Mouse (Mus musculus): ENCODE measurements around the gene Tox3. TPM values are rescaled to one million over a fixed set of nuclear protein-coding genes. Genes with fewer than 3 reads are reported as not detected.

Gene Tox3
- polyA plus RNA-seq, 1 experiment from 2014 or later, result 17.1 TPM

- Histone ChIP-seq H3K4me2 (ENCODE audit: low read depth, low read length) (no peak overlapping the region), H3K4me1 (ENCODE audit: control insufficient read depth, insufficient read depth, low read length) (no peaks in the 10 kb centered on the region), H3K27me3 (ENCODE audit: control insufficient read depth, insufficient read depth, low read length) (no peaks in the 10 kb centered on the region), H3K9ac (replicated peaks; ENCODE audit: low read length) (no peak overlapping the region), H3K9me3 (replicated peaks; ENCODE audit: control insufficient read depth, low read length) (no peaks in the 10 kb centered on the region), H3K36me3 (replicated peaks; ENCODE audit: control insufficient read depth, insufficient read depth, low read depth, low read length) (no peaks in the 10 kb centered on the region), H3K4me3 (ENCODE audit: low read depth, low read length) (no peak overlapping the region), H3K27ac (replicated peaks; ENCODE audit: low read depth, low read length) (no peak overlapping the region)
- DNase-seq (ENCODE audit: low spot score), result no peak
- no peak for ATAC-seq (replicated peaks; ENCODE audit: insufficient number of reproducible peaks, low FRiP score, low TSS enrichment, low read depth)
- WGBS, result 68% methylated on average over 7 of the region's 7 CpGs
These were observed 75.0 kb downstream of the Tox3 start for GRCm38 (mm10) chr8:90273182-90273581.

- H3K27ac ChIP-seq (replicated peaks; ENCODE audit: low read depth, low read length), result no peak overlapping the region
- H3K4me1 ChIP-seq (ENCODE audit: control insufficient read depth, insufficient read depth, low read length), result no peaks in the 10 kb centered on the region
- no peak for DNase-seq (ENCODE audit: low spot score)
- ATAC-seq (replicated peaks; ENCODE audit: insufficient number of reproducible peaks, low FRiP score, low TSS enrichment, low read depth), result no peak
- no peak overlapping the region for H3K9ac ChIP-seq (replicated peaks; ENCODE audit: low read length)
- 89% methylated on average over 10 of the region's 10 CpGs for WGBS
- no peak overlapping the region for H3K4me2 ChIP-seq (ENCODE audit: low read depth, low read length)
- no peaks in the 10 kb centered on the region for H3K27me3 ChIP-seq (ENCODE audit: control insufficient read depth, insufficient read depth, low read length)
- no peaks in the 10 kb centered on the region for H3K36me3 ChIP-seq (replicated peaks; ENCODE audit: control insufficient read depth, insufficient read depth, low read depth, low read length)
- H3K4me3 ChIP-seq (ENCODE audit: low read depth, low read length), result no peak overlapping the region
- no peaks in the 10 kb centered on the region for H3K9me3 ChIP-seq (replicated peaks; ENCODE audit: control insufficient read depth, low read length)
These were observed 76.2 kb downstream of the Tox3 start for GRCm38 (mm10) chr8:90271920-90272319.

GRCm38 (mm10) chr8:90267698-90268256 is 80.4 kb downstream of the Tox3 start:
- no peaks in the 10 kb centered on the region for H3K36me3 ChIP-seq (replicated peaks; ENCODE audit: control insufficient read depth, insufficient read depth, low read depth, low read length)
- H3K27me3 ChIP-seq (ENCODE audit: control insufficient read depth, insufficient read depth, low read length), result no peaks in the 10 kb centered on the region
- ATAC-seq (replicated peaks; ENCODE audit: insufficient number of reproducible peaks, low FRiP score, low TSS enrichment, low read depth), result no peak
- H3K4me1 ChIP-seq (ENCODE audit: control insufficient read depth, insufficient read depth, low read length), result no peaks in the 10 kb centered on the region
- H3K9ac ChIP-seq (replicated peaks; ENCODE audit: low read length), result no peak overlapping the region
- H3K4me3 ChIP-seq (ENCODE audit: low read depth, low read length), result no peak overlapping the region
- H3K27ac ChIP-seq (replicated peaks; ENCODE audit: low read depth, low read length), result no peak overlapping the region
- H3K4me2 ChIP-seq (ENCODE audit: low read depth, low read length), result no peak overlapping the region
- no peak for DNase-seq (ENCODE audit: low spot score)
- 66% methylated on average over 12 of the region's 12 CpGs for WGBS
- no peaks in the 10 kb centered on the region for H3K9me3 ChIP-seq (replicated peaks; ENCODE audit: control insufficient read depth, low read length)

- H3K27ac ChIP-seq (replicated peaks; ENCODE audit: low read depth, low read length), result no peak overlapping the region
- DNase-seq (ENCODE audit: low spot score), result no peak
- no peaks in the 10 kb centered on the region for H3K36me3 ChIP-seq (replicated peaks; ENCODE audit: control insufficient read depth, insufficient read depth, low read depth, low read length)
- no peak overlapping the region for H3K4me2 ChIP-seq (ENCODE audit: low read depth, low read length)
- H3K4me1 ChIP-seq (ENCODE audit: control insufficient read depth, insufficient read depth, low read length), result no peaks in the 10 kb centered on the region
- 85% methylated on average over 3 of the region's 3 CpGs for WGBS
- H3K27me3 ChIP-seq (ENCODE audit: control insufficient read depth, insufficient read depth, low read length), result no peaks in the 10 kb centered on the region
- H3K4me3 ChIP-seq (ENCODE audit: low read depth, low read length), result no peak overlapping the region
- H3K9ac ChIP-seq (replicated peaks; ENCODE audit: low read length), result no peak overlapping the region
- no peaks in the 10 kb centered on the region for H3K9me3 ChIP-seq (replicated peaks; ENCODE audit: control insufficient read depth, low read length)
- no peak for ATAC-seq (replicated peaks; ENCODE audit: insufficient number of reproducible peaks, low FRiP score, low TSS enrichment, low read depth)
These were observed 81.2 kb downstream of the Tox3 start for GRCm38 (mm10) chr8:90266986-90267385.

GRCm38 (mm10) chr8:90266239-90266638 is 81.9 kb downstream of the Tox3 start:
- Histone ChIP-seq H3K27me3 (ENCODE audit: control insufficient read depth, insufficient read depth, low read length) (no peaks in the 10 kb centered on the region), H3K36me3 (replicated peaks; ENCODE audit: control insufficient read depth, insufficient read depth, low read depth, low read length) (no peaks in the 10 kb centered on the region), H3K4me3 (ENCODE audit: low read depth, low read length) (no peak overlapping the region), H3K9ac (replicated peaks; ENCODE audit: low read length) (no peak overlapping the region), H3K4me2 (ENCODE audit: low read depth, low read length) (no peak overlapping the region), H3K27ac (replicated peaks; ENCODE audit: low read depth, low read length) (no peak overlapping the region), H3K9me3 (replicated peaks; ENCODE audit: control insufficient read depth, low read length) (no peaks in the 10 kb centered on the region), H3K4me1 (ENCODE audit: control insufficient read depth, insufficient read depth, low read length) (no peaks in the 10 kb centered on the region)
- no peak for ATAC-seq (replicated peaks; ENCODE audit: insufficient number of reproducible peaks, low FRiP score, low TSS enrichment, low read depth)
- DNase-seq (ENCODE audit: low spot score), result no peak
- WGBS, result 84% methylated on average over 8 of the region's 8 CpGs

GRCm38 (mm10) chr8:90254158-90254867 is 93.8 kb downstream of the Tox3 start:
- Histone ChIP-seq H3K4me2 (ENCODE audit: low read depth, low read length) (no peak overlapping the region), H3K36me3 (replicated peaks; ENCODE audit: control insufficient read depth, insufficient read depth, low read depth, low read length) (no peaks in the 10 kb centered on the region; the same call in 1 of the 2 replicates), H3K9me3 (replicated peaks; ENCODE audit: control insufficient read depth, low read length) (no peaks in the 10 kb centered on the region), H3K9ac (replicated peaks; ENCODE audit: low read length) (no peak overlapping the region), H3K4me3 (ENCODE audit: low read depth, low read length) (no peak overlapping the region), H3K27ac (replicated peaks; ENCODE audit: low read depth, low read length) (no peak overlapping the region), H3K27me3 (ENCODE audit: control insufficient read depth, insufficient read depth, low read length) (no peaks in the 10 kb centered on the region), H3K4me1 (ENCODE audit: control insufficient read depth, insufficient read depth, low read length) (no peaks in the 10 kb centered on the region)
- ATAC-seq (replicated peaks; ENCODE audit: insufficient number of reproducible peaks, low FRiP score, low TSS enrichment, low read depth) (no peak), DNase-seq (ENCODE audit: low spot score) (peak; percentile 23)
- WGBS, result 69% methylated on average over 11 of the region's 11 CpGs

GRCm38 (mm10) chr8:90246357-90246756 is 101.8 kb downstream of the Tox3 start:
- Histone ChIP-seq H3K36me3 (replicated peaks; ENCODE audit: control insufficient read depth, insufficient read depth, low read depth, low read length) (no peaks in the 10 kb centered on the region), H3K4me2 (ENCODE audit: low read depth, low read length) (no peak overlapping the region), H3K9me3 (replicated peaks; ENCODE audit: control insufficient read depth, low read length) (no peaks in the 10 kb centered on the region), H3K9ac (replicated peaks; ENCODE audit: low read length) (no peak overlapping the region), H3K27ac (replicated peaks; ENCODE audit: low read depth, low read length) (no peak overlapping the region), H3K27me3 (ENCODE audit: control insufficient read depth, insufficient read depth, low read length) (no peaks in the 10 kb centered on the region), H3K4me1 (ENCODE audit: control insufficient read depth, insufficient read depth, low read length) (no peaks in the 10 kb centered on the region), H3K4me3 (ENCODE audit: low read depth, low read length) (no peak overlapping the region)
- ATAC-seq (replicated peaks; ENCODE audit: insufficient number of reproducible peaks, low FRiP score, low TSS enrichment, low read depth) (no peak), DNase-seq (ENCODE audit: low spot score) (no peak)
- WGBS, result 88% methylated on average over 8 of the region's 8 CpGs

- ATAC-seq (replicated peaks; ENCODE audit: insufficient number of reproducible peaks, low FRiP score, low TSS enrichment, low read depth) (no peak), DNase-seq (ENCODE audit: low spot score) (peak; percentile 11)
- Histone ChIP-seq H3K9me3 (replicated peaks; ENCODE audit: control insufficient read depth, low read length) (no peaks in the 10 kb centered on the region), H3K27ac (replicated peaks; ENCODE audit: low read depth, low read length) (no peak overlapping the region), H3K4me3 (ENCODE audit: low read depth, low read length) (no peak overlapping the region), H3K4me2 (ENCODE audit: low read depth, low read length) (no peak overlapping the region), H3K27me3 (ENCODE audit: control insufficient read depth, insufficient read depth, low read length) (no peaks in the 10 kb centered on the region), H3K9ac (replicated peaks; ENCODE audit: low read length) (no peak overlapping the region), H3K36me3 (replicated peaks; ENCODE audit: control insufficient read depth, insufficient read depth, low read depth, low read length) (no peaks in the 10 kb centered on the region), H3K4me1 (ENCODE audit: control insufficient read depth, insufficient read depth, low read length) (no peaks in the 10 kb centered on the region)
- WGBS, result 53% methylated on average over 3 of the region's 3 CpGs
These were observed 102.3 kb downstream of the Tox3 start for GRCm38 (mm10) chr8:90245828-90246227.

All from embryonic facial prominence, embryonic 11.5 days (tissue).